Mouse (Mus musculus) cerebellum, adult 9-10 months (tissue): ENCODE measurements around the gene Zfp738.
A peak's percentile ranks its signal among the peaks of the same experiment; 100 is the strongest.
"Not testable (repeated sequence)": the region's sequence is repeated elsewhere in the genome, so short reads cannot be mapped to it uniquely, and the experiment has no call there.

Experiments used
- DNase-seq: peaks from one replicate; pipeline ENCODE4 v3.0.0; 2022

Gene Zfp738

GRCm38 (mm10) chr13:67686971-67687370, at the start of gene Zfp738:
Gene Zfp738 (minus strand): TSS chr13:67687071.
- no peak for DNase-seq

- DNase-seq = not testable (repeated sequence)
Observed at GRCm38 (mm10) chr13:67734391-67734790, 47.5 kb upstream of the Zfp738 start.

- not testable (repeated sequence) for DNase-seq
Observed at GRCm38 (mm10) chr13:67729441-67729840, 42.6 kb upstream of the Zfp738 start.

- peak; percentile 83 for DNase-seq
Observed at GRCm38 (mm10) chr13:67728641-67729318, 41.9 kb upstream of the Zfp738 start, which contains the start of gene Zfp65. Gene Zfp65 (minus strand): TSS chr13:67729173.

GRCm38 (mm10) chr13:67728106-67728505, 41.2 kb upstream of the Zfp738 start:
- DNase-seq = peak; percentile 13

- peak; percentile 48 for DNase-seq
Observed at GRCm38 (mm10) chr13:67725331-67725730, 38.5 kb upstream of the Zfp738 start.

GRCm38 (mm10) chr13:67723848-67724479, 37.1 kb upstream of the Zfp738 start:
- peak; percentile 92 for DNase-seq

GRCm38 (mm10) chr13:67683841-67684240, 3.0 kb downstream of the Zfp738 start:
- DNase-seq = not testable (repeated sequence)

- DNase-seq = peak; percentile 88
Observed at GRCm38 (mm10) chr13:67682959-67683735, 3.7 kb downstream of the Zfp738 start.

GRCm38 (mm10) chr13:67674902-67675301, 12.0 kb downstream of the Zfp738 start:
- DNase-seq = no peak

GRCm38 (mm10) chr13:67652496-67652895, 34.4 kb downstream of the Zfp738 start:
- no peak for DNase-seq

- peak; percentile 90 for DNase-seq
Observed at GRCm38 (mm10) chr13:67637294-67638007, 49.4 kb downstream of the Zfp738 start, which contains the start of the genes Gm49345 and Zfp729a. Gene Gm49345 (minus strand): TSS chr13:67637769. Gene Zfp729a (minus strand): TSS chr13:67637791.

GRCm38 (mm10) chr13:67610108-67610507, 76.8 kb downstream of the Zfp738 start:
- peak; percentile 28 for DNase-seq

- peak; percentile 91 for DNase-seq
Observed at GRCm38 (mm10) chr13:67609066-67609876, 77.6 kb downstream of the Zfp738 start, which contains the start of gene Zfp729b. Gene Zfp729b (minus strand): TSS chr13:67609707.
